Mouse (Mus musculus) embryonic facial prominence, embryonic 13.5 days (tissue): Measurements from ENCODE around the gene Plin5. TPM values are rescaled to one million over a fixed set of nuclear protein-coding genes. Genes with fewer than 3 reads are reported as not detected.

Experiments
- ATAC-seq: fragments of 200-750 bp; cut with Nextera tagmentation; 2 replicates; pipeline ENCODE4 v1.8.0; 2017; ENCODE audit warnings: low read depth; ENCODE audit not compliant: insufficient number of reproducible peaks, insufficient read depth, low FRiP score, low TSS enrichment
- H3K27ac ChIP-seq: fragments of 300-500 bp; sonication (generic); 2 replicates; pipeline ENCODE4 v1.5.1; 2015; ENCODE audit warnings: moderate library complexity, mild to moderate bottlenecking, inconsistent platforms
- H3K27me3 ChIP-seq: fragments of 300-500 bp; sonication (generic); 2 replicates; pipeline ENCODE4 v1.6.1; 2015; ENCODE audit warnings: mild to moderate bottlenecking, inconsistent platforms
- H3K36me3 ChIP-seq: fragments of 300-500 bp; sonication (generic); 2 replicates; pipeline ENCODE4 v1.6.1; 2015; ENCODE audit warnings: mild to moderate bottlenecking, inconsistent platforms
- H3K4me1 ChIP-seq: fragments of 300-500 bp; sonication (generic); 2 replicates; pipeline ENCODE4 v1.6.1; 2015; ENCODE audit warnings: inconsistent platforms
- H3K4me2 ChIP-seq: fragments of 300-500 bp; sonication (generic); 2 replicates; pipeline ENCODE4 v1.6.1; 2015; ENCODE audit warnings: moderate library complexity, mild to moderate bottlenecking, inconsistent platforms
- H3K4me3 ChIP-seq: fragments of 300-500 bp; sonication (generic); 2 replicates; pipeline ENCODE4 v1.5.1; 2015; ENCODE audit warnings: mild to moderate bottlenecking, inconsistent platforms
- H3K9ac ChIP-seq: fragments of 300-500 bp; sonication (generic); 2 replicates; pipeline ENCODE4 v1.6.1; 2015; ENCODE audit warnings: mild to moderate bottlenecking, inconsistent platforms
- H3K9me3 ChIP-seq: fragments of 300-500 bp; sonication (generic); 2 replicates; pipeline ENCODE4 v1.6.1; 2016; ENCODE audit warnings: inconsistent platforms
- WGBS: fragments of 180-500 bp; shearing (Covaris S2); methylation state at CpG from one replicate; pipeline ENCODE4 v1.1.7; 2015; ENCODE audit warnings: mixed read lengths; 5-methylcytosine and 5-hydroxymethylcytosine counted together
- polyA plus RNA-seq: library from polyadenylated mRNA; unstranded; fragments of >200 nt; fragmentation: Nextera tagmentation; extraction: Ambion mirVana; gene quantifications from 2 replicates; pipeline ENCODE4 v1.2.1, GENCODE M21; 2015

Plin5 gene
- polyA plus RNA-seq, 1 experiment from 2014 or later = 0.17 TPM

GRCm38 (mm10) chr17:56131814-56132213 is 14.4 kb upstream of the Plin5 start:
- Histone ChIP-seq H3K36me3 (peaks cover 16% of the 10 kb centered on the region; the same call in 1 of the 2 replicates), H3K27ac (no peak overlapping the region), H3K4me3 (no peak overlapping the region), H3K27me3 (peaks cover 7% of the 10 kb centered on the region), H3K9me3 (no peaks in the 10 kb centered on the region), H3K9ac (no peak overlapping the region), H3K4me1 (peaks cover 20% of the 10 kb centered on the region), H3K4me2 (no peak overlapping the region)
- ATAC-seq = no peak
- 38% methylated on average over 7 of the region's 7 CpGs for WGBS

DNA sequence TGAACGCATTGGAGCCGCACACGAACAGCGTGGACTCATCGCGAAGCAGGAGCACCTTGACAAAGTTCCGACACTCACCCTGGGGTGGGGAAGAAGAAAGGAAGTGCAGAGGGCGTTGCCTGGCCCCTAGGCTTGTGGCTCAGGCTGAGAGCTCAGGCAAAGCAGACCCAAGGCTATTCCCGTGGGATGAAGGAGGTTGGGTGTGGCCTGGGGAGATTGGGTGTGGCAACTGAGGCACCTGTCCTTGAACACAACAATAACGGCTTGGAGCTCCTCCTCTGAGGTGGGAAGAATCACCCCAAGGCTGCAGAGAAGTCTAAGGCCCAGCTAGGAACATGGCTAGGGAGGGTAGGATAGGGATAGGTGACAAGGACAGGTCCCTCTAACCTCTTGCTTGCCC is 13.7 kb upstream of the Plin5 start:
- Histone ChIP-seq H3K9me3 (no peaks in the 10 kb centered on the region), H3K36me3 (peaks cover 16% of the 10 kb centered on the region; the same call in 1 of the 2 replicates), H3K4me2 (no peak overlapping the region), H3K4me3 (no peak overlapping the region), H3K4me1 (peaks cover 20% of the 10 kb centered on the region), H3K27me3 (peaks cover 7% of the 10 kb centered on the region), H3K9ac (no peak overlapping the region), H3K27ac (no peak overlapping the region)
- no peak for ATAC-seq
- 92% methylated on average over 10 of the region's 10 CpGs for WGBS

DNA sequence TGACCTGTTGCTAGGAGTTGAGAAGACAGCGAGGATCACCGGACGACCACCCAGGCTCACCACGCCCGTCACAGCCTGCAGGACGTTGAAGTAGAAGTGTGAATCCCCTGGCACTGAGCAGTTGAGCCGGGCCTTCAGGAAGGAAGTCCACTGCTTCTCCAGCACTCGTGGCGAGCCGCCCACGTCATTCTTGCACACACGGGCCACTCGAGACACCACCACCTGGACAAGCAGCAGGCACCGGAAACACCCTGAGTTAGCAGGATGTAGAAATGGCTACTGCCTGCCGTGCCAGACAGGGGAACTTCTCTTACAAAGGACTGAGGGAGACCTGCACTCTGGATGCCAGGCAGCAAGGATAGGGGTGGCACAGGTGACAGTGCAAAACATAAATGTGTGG is 10.8 kb upstream of the Plin5 start:
- peaks cover 13% of the 10 kb centered on the region for H3K4me1 ChIP-seq
- 84% methylated on average over 15 of the region's 15 CpGs for WGBS
- H3K4me3 ChIP-seq = no peak overlapping the region
- H3K9ac ChIP-seq = no peak overlapping the region
- H3K9me3 ChIP-seq = no peaks in the 10 kb centered on the region
- H3K4me2 ChIP-seq = no peak overlapping the region
- H3K27ac ChIP-seq = no peak overlapping the region
- peaks cover 22% of the 10 kb centered on the region; the same call in 1 of the 2 replicates for H3K36me3 ChIP-seq
- peaks cover 23% of the 10 kb centered on the region for H3K27me3 ChIP-seq
- no peak for ATAC-seq

DNA sequence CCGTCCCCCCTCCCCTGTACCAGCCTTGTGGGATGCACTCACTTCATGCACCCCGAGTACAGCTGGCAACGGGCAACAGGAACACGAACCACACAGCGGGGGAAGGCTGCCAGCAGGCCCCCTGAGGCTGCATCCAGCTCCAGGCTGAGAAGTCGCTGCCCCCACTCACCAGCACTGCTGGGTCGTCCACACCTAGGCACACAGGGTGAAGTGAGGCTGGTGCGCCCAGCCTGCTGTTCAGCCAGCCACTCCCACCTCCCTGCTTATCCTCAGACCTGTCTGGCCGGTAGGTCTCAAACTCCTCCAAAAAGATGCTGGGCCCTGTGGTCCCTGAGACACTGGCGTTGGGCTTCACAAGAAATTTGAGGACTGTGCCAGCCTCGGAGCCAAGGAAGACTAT is 8.8 kb upstream of the Plin5 start:
- Histone ChIP-seq H3K9ac (no peak overlapping the region), H3K27ac (no peak overlapping the region), H3K27me3 (peaks cover 44% of the 10 kb centered on the region), H3K4me1 (peaks cover 10% of the 10 kb centered on the region), H3K4me2 (no peak overlapping the region), H3K36me3 (peaks cover 28% of the 10 kb centered on the region; the same call in 1 of the 2 replicates), H3K4me3 (no peak overlapping the region), H3K9me3 (peaks cover 10% of the 10 kb centered on the region)
- 53% methylated on average over 11 of the region's 11 CpGs for WGBS
- no peak for ATAC-seq

DNA sequence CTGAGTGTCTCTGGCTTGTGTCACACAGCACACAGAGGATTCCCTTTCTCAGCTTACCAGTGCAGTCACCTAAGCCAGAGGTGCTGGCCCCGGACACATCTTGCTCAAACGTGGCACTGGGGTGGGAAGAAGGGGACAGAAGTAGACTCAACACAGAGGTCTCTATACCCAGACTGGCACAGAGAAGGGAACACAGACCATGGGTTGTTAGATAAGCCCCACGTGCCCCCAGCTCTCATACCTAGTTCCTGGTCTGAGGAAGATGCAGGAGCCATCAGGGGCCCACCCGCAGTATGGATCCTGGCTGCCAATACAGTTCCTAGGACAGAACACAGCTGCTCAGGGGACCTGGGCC is 7.9 kb upstream of the Plin5 start:
- no peak for ATAC-seq
- peaks cover 21% of the 10 kb centered on the region; the same call in 1 of the 2 replicates for H3K36me3 ChIP-seq
- no peak overlapping the region for H3K4me3 ChIP-seq
- H3K27me3 ChIP-seq = peaks cover 53% of the 10 kb centered on the region
- H3K9ac ChIP-seq = no peak overlapping the region
- peaks cover 14% of the 10 kb centered on the region for H3K4me1 ChIP-seq
- 88% methylated on average over 4 of the region's 4 CpGs for WGBS
- no peak overlapping the region for H3K4me2 ChIP-seq
- H3K27ac ChIP-seq = no peak overlapping the region
- peaks cover 10% of the 10 kb centered on the region for H3K9me3 ChIP-seq

DNA sequence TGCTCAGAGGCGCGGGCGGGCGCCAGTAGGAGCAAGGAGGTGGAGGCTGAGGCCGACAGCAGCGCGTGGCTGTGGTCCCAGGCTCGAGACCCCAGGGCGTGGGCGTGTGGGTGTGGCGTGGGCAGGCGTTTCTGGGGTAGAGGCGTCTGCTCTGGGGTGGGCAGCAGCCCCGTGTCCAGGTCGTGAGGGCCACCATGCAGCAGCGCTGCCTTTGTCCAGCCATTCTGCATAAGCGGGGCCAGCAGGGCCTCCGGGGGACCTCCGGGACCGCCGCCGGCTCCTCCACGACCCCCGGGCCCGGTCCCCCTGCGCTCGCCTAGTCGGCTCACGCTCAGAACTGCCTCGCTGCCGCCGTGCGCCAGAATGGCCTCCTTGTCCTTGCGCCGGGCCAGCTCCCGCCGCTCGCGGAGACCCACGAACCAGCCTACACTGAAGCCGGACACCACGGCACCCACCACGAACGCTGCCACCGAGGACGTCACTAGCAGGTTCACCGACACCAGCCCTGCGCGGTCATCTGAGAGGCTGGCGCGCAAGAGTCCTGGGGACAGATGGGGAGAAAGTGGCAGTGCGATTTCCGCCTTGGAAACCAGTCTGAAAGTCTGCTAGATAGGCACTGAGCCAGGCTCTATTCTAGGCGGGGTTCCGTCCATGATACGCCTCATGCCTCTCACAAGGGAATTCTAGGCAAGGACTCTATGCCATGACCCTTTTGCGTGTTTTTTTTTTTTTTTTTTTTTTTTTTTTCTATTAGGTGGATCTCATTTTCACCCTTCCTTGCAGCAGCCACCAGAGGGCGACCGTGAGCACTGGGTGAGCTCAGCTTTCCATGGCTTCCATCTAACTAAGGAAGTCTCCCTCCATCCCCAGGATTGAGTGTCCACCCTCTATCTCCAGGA is 7.2 kb upstream of the Plin5 start:
- H3K4me3 ChIP-seq = peak overlapping the region; percentile 41
- peak overlapping the region; percentile 72 for H3K4me2 ChIP-seq
- ATAC-seq = no peak
- WGBS = 10% methylated on average over 58 of the region's 59 CpGs
- H3K9me3 ChIP-seq = peaks cover 10% of the 10 kb centered on the region
- peak overlapping the region; percentile 62 for H3K9ac ChIP-seq
- H3K4me1 ChIP-seq = peaks cover 21% of the 10 kb centered on the region
- H3K27me3 ChIP-seq = peaks cover 59% of the 10 kb centered on the region
- H3K36me3 ChIP-seq = peaks cover 18% of the 10 kb centered on the region; the same call in 1 of the 2 replicates
- no peak overlapping the region for H3K27ac ChIP-seq

- Histone ChIP-seq H3K36me3 (peaks cover 18% of the 10 kb centered on the region; the same call in 1 of the 2 replicates), H3K27me3 (peaks cover 68% of the 10 kb centered on the region), H3K9ac (peak overlapping the region; percentile 62), H3K27ac (no peak overlapping the region), H3K4me3 (peak overlapping the region; percentile 41), H3K4me2 (peak overlapping the region; percentile 72), H3K4me1 (peaks cover 22% of the 10 kb centered on the region), H3K9me3 (peaks cover 10% of the 10 kb centered on the region)
- WGBS = 45% methylated on average over 59 of the region's 59 CpGs
- no peak for ATAC-seq
Measured at GRCm38 (mm10) chr17:56123681-56124340, 6.4 kb upstream of the Plin5 start.

DNA sequence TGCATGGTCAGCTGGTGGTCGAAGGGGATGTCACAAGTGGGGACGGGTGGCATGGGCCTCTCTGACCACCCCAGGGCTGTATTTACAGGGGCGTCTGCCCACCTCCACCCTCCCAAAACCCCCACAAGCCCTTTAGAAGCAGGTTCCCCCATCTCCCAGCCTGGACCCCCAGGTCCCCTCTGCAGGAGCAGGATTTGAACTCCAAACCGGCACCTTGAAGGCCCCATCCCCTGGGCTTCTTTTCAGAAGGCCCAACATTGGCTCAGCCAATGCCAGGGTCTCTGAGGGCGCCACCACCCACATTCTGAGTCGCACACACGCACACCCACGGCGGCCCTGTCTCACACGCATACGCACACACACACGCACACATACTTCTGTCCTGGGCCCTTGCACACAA is 5.8 kb upstream of the Plin5 start:
- Histone ChIP-seq H3K9me3 (peaks cover 10% of the 10 kb centered on the region), H3K27ac (no peak overlapping the region), H3K4me3 (no peak overlapping the region), H3K36me3 (peaks cover 15% of the 10 kb centered on the region; the same call in 1 of the 2 replicates), H3K4me1 (peaks cover 22% of the 10 kb centered on the region), H3K4me2 (no peak overlapping the region), H3K9ac (no peak overlapping the region), H3K27me3 (peaks cover 74% of the 10 kb centered on the region)
- 83% methylated on average over 12 of the region's 12 CpGs for WGBS
- ATAC-seq = no peak

- Histone ChIP-seq H3K4me2 (no peak within 1 kb of the TSS), H3K27me3 (peaks cover 86% of the 10 kb centered on the region), H3K9me3 (peaks cover 10% of the 10 kb centered on the region), H3K27ac (no peak within 1 kb of the TSS), H3K36me3 (peaks cover 13% of the 10 kb centered on the region; the same call in 1 of the 2 replicates), H3K4me1 (peaks cover 27% of the 10 kb centered on the region), H3K9ac (no peak within 1 kb of the TSS), H3K4me3 (no peak within 1 kb of the TSS)
- WGBS = 60% methylated on average over 2 of the region's 2 CpGs
- no peak for ATAC-seq
Measured at GRCm38 (mm10) chr17:56121826-56122225, 4.4 kb upstream of the Plin5 start, which contains the start of gene Lrg1. Gene Lrg1 (minus strand): TSS chr17:56122001.

DNA sequence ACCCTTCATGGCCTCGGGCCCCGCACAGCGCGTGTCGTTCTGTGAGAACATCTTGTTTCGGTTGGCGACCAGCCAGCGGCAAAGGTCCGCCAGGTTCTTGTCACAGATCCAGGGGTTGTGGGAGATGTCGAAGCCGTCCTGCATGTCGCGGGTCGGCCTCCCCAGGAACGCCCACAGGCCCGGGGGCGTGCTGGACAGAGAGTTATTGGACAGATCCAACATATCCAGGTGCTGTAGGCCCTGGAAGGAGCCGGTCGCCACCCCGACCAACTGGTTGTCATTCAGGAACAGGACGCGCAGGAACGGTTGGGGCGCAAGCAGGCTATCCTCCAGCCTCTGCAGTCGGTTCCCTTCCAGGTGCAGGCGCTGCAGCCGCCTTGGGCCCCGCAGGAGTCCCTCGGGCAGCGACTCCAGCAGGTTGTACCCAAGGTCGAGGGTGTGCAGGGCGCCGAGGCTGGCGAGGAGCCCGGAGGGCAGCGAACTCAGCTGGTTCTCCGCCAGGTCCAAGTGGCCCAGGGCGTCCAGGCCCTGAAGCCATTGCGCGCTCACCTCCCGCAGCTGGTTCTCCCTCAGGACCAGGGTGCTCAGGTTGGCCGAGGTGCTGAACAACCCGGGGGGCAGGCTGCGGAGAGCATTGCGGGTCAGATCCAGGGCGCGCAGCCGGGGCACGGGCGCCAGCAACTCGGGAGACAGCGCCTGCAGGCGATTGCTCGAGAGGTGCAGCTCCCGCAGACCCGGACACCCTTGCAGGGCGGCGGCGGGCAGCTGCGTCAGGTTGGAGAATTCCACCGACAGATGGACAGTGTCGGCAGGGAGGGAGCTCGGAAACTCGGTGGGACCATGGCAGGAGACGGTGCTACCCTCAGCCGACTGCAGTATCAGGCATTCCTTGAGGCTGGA is 2.8 kb upstream of the Plin5 start:
- Histone ChIP-seq H3K27me3 (peaks cover 94% of the 10 kb centered on the region), H3K4me3 (peak overlapping the region; percentile 22), H3K9me3 (peaks cover 10% of the 10 kb centered on the region), H3K9ac (0 out of 2 replicates have a peak overlapping the region, but pooled peaks have one; percentile 21), H3K36me3 (peaks cover 13% of the 10 kb centered on the region; the same call in 1 of the 2 replicates), H3K4me2 (peak overlapping the region; percentile 40), H3K27ac (no peak overlapping the region), H3K4me1 (peaks cover 27% of the 10 kb centered on the region)
- 6% methylated on average over 66 of the region's 66 CpGs for WGBS
- ATAC-seq = no peak

GRCm38 (mm10) chr17:56119431-56119830 is 2.0 kb upstream of the Plin5 start:
- Histone ChIP-seq H3K4me2 (no peak overlapping the region), H3K9me3 (peaks cover 10% of the 10 kb centered on the region), H3K36me3 (peaks cover 13% of the 10 kb centered on the region; the same call in 1 of the 2 replicates), H3K4me1 (peaks cover 24% of the 10 kb centered on the region), H3K9ac (no peak overlapping the region), H3K27me3 (peaks cover 86% of the 10 kb centered on the region), H3K27ac (no peak overlapping the region), H3K4me3 (no peak overlapping the region)
- no peak for ATAC-seq
- 47% methylated on average over 12 of the region's 12 CpGs for WGBS
